Mouse (Mus musculus): ENCODE results near the gene Gm3298. TPM values are rescaled to one million over a fixed set of nuclear protein-coding genes. Genes with fewer than 3 reads are reported as not detected.
"Not testable (repeated sequence)": the region's sequence is repeated elsewhere in the genome, so short reads cannot be mapped to it uniquely, and the experiment has no call there.

Gm3298 gene
- total RNA-seq (2021): 1 to 10 TPM; 1.6 to 2.5 TPM

GRCm38 (mm10) chr14:5015591-5015990 lies at the start of gene Gm3298:
TSS of gene Gm3298 (plus strand) at chr14:5015891.
- intact Hi-C loops (cut with DNase I): not testable (repeated sequence)

DNA sequence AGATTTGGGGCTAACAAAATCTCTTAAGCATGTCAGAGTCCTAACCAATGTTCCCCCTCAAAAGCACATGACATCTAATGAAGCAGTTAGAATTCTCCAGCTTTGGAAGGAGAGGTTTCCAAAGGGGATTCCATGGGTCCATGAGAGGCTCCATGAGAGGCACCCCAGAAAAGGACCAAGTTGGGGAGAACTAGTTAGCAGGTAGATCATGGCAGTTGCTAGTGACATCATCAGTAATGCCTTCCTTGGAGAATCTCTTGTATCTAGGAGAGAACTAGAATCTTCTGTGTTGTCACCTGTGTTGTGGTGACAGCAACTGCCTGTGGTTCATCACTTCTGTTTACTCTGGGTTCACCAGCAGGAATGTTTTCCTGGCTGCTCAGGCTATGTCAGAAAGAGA lies 32.1 kb upstream of the Gm3298 start, which contains the start of gene Gm8297:
TSS of gene Gm8297 (plus strand) at position 301 of the 400 bp plus-strand sequence.
- intact Hi-C loops (cut with DNase I); DNase-seq: not testable (repeated sequence)

More at GRCm38 (mm10) chr14:5015591-5015990, at the start of gene Gm3298:
- DNase-seq: not testable (repeated sequence)

DNA sequence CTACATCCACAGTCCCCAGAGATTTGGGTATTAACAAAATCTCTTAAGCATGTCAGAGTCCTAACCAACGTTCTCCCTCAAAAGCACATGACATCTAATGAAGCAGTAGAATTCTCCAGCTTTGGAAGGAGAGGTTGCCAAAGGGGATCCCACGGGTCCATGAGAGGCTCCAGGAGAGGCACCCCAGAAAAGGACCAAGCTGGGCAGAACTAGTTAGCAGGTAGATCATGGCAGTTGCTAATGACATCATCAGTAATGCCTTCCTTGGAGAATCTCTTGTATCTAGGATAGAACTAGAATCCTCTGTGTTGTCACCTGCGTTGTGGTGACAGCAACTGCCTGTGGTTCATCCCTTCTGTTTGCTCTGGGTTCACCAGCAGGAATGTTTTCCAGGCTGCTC lies 34.6 kb downstream of the Gm3298 start, which contains the start of gene 4930555G01Rik:
TSS of gene 4930555G01Rik (plus strand) at position 301 of the 400 bp plus-strand sequence.
- intact Hi-C loops (cut with DNase I); DNase-seq: not testable (repeated sequence)

Other genes starting within 250 kb of the Gm3298 start
- gene Gm9602, start 239.6 kb upstream of the Gm3298 start, total RNA-seq (2021): not detected
- gene Gm3269, start 177.8 kb upstream of the Gm3298 start, total RNA-seq (2021): under 1 TPM in 1 of 2 experiments, not detected in 1; 0.44 TPM
- gene Gm3264, start 160.3 kb upstream of the Gm3298 start, total RNA-seq (2021): 10 to 100 TPM; 35.8 to 36.1 TPM
- not detected for gene Gm3278, start 123.5 kb upstream of the Gm3298 start, total RNA-seq (2021)
- not detected for gene Gm8297, start 32.0 kb upstream of the Gm3298 start, total RNA-seq (2021)
- gene 4930555G01Rik, start 34.7 kb downstream of the Gm3298 start, total RNA-seq (2021): not detected
- gene Gm8281, start 55.1 kb downstream of the Gm3298 start, total RNA-seq (2021): 10 to 100 TPM; 11.4 to 13.8 TPM
- under 1 TPM in 1 of 2 experiments, not detected in 1; 0.46 TPM for gene Gm8279, start 115.6 kb downstream of the Gm3298 start, total RNA-seq (2021)
- gene Gm3317, start 148.6 kb downstream of the Gm3298 start, total RNA-seq (2021): not detected
- gene Gm8271, start 169.9 kb downstream of the Gm3298 start, total RNA-seq (2021): not detected
- under 1 TPM in 1 of 2 experiments, not detected in 1; 0.38 TPM for gene Gm3526, start 244.7 kb downstream of the Gm3298 start, total RNA-seq (2021)